ENCODE assay signal across 17 mouse cellular contexts in genomic region chr12:98800334-98800733, GRCm38 (mm10). TPM values are rescaled to one million over a fixed set of nuclear protein-coding genes. Genes with fewer than 3 reads are reported as not detected.
A peak's percentile ranks its signal among the peaks of the same experiment; 100 is the strongest.
DNase-seq lines count a peak whose midpoint lies in the region; ATAC-seq lines count a peak whose summit lies in the region.
"Had no signal": no experiment of that assay in that cellular context is flagged by ENCODE, and none has a peak within 500 bp of the region (broad histone marks: within the 10 kb centered on the region; RNA-seq: fewer than 3 reads in every experiment).

No protein-coding gene starts in this region.

- 86% methylated on average over 5 of the region's 5 CpGs for WGBS in forebrain, embryonic 14.5 days

- peaks cover 63% of the 10 kb centered on the region for H3K36me3 ChIP-seq in forebrain, embryonic 14.5 days (ENCODE audit: control insufficient read depth, insufficient read depth, low read length)

- no peaks in the 10 kb centered on the region for H3K9me3 ChIP-seq in forebrain, embryonic 14.5 days (replicated peaks; ENCODE audit: control insufficient read depth, low read length)
- H3K9me3 ChIP-seq: forebrain, embryonic 10.5 days; heart, embryonic 15.5 days; hindbrain, embryonic 12.5 days; limb, embryonic 13.5 days; neural tube, embryonic 13.5 days had no signal

- peak; percentile 42; the same call in 1 of the 2 replicates for ATAC-seq in megakaryocyte-erythroid progenitor cell, adult 5-6 weeks (replicated peaks; ENCODE audit: low FRiP score, low TSS enrichment, poor library complexity, severe bottlenecking)
- no peak for ATAC-seq in forebrain, embryonic 14.5 days
- ATAC-seq: lung, postnatal 0 days had no signal

- peak; percentile 10 for DNase-seq in CD4-positive, CD25-positive, alpha-beta regulatory T cell, adult 2 months (ENCODE audit: low read depth, low spot score)
- DNase-seq in T-cell, adult 2 months (ENCODE audit: low spot score) = peak; percentile 40
- DNase-seq in thymus, postnatal 25 days = peak; percentile 44
- DNase-seq in frontal cortex, postnatal 25 days (ENCODE audit: low spot score in 2 of 2) = no peak
- DNase-seq in kidney, postnatal 36 days = no peak
- DNase-seq in forebrain, embryonic 14.5 days (ENCODE audit: low spot score) = no peak
- DNase-seq: cerebellum, adult 9-11 months; gastrocnemius, postnatal 36 days had no signal

- no peaks in the 10 kb centered on the region for H3K4me1 ChIP-seq in forebrain, embryonic 14.5 days (ENCODE audit: control insufficient read depth, insufficient read depth, low read length)
- H3K4me1 ChIP-seq: forebrain, embryonic 10.5 days; heart, embryonic 15.5 days; hindbrain, embryonic 12.5 days; neural tube, embryonic 13.5 days had no signal

- H3K27ac ChIP-seq in forebrain, embryonic 14.5 days (ENCODE audit: low read depth, low read length) = no peak overlapping the region
- H3K27ac ChIP-seq: forebrain, embryonic 10.5 days; heart, embryonic 15.5 days; hindbrain, embryonic 12.5 days; layer of hippocampus, adult 2 months; limb, embryonic 13.5 days; liver, embryonic 14.5 days; neural tube, embryonic 13.5 days had no signal

- H3K9ac ChIP-seq in forebrain, embryonic 14.5 days (ENCODE audit: low read length) = no peak overlapping the region
- H3K9ac ChIP-seq: heart, embryonic 15.5 days; hindbrain, embryonic 12.5 days; limb, embryonic 13.5 days; liver, embryonic 14.5 days; neural tube, embryonic 13.5 days had no signal

- no peak overlapping the region for H3K4me2 ChIP-seq in forebrain, embryonic 14.5 days (ENCODE audit: low read length)
- H3K4me2 ChIP-seq: heart, embryonic 15.5 days; hindbrain, embryonic 12.5 days; limb, embryonic 13.5 days; neural tube, embryonic 13.5 days had no signal

- no peaks in the 10 kb centered on the region for H3K27me3 ChIP-seq in forebrain, embryonic 14.5 days (replicated peaks; ENCODE audit: control insufficient read depth, insufficient read depth, low read length)
- H3K27me3 ChIP-seq: heart, embryonic 15.5 days; hindbrain, embryonic 12.5 days; limb, embryonic 13.5 days; neural tube, embryonic 13.5 days had no signal

- H3K4me3 ChIP-seq in forebrain, embryonic 14.5 days (ENCODE audit: low read depth, low read length) = no peak overlapping the region
- H3K4me3 ChIP-seq: forebrain, embryonic 10.5 days; heart, embryonic 15.5 days; hindbrain, embryonic 12.5 days; layer of hippocampus, adult 2 months; limb, embryonic 13.5 days; neural tube, embryonic 13.5 days had no signal

RNA-seq across cellular contexts. Expression of gene Zc3h14, which starts 53.6 kb away (rescaled TPM):
- total RNA-seq in megakaryocyte-erythroid progenitor cell, adult 5-6 weeks (2014; fragmentation: Nextera tagmentation) = 186 and 193 TPM in 2 replicates
- total RNA-seq in megakaryocyte-erythroid progenitor cell, adult 5-6 weeks (2017) = 106 and 111 TPM in 2 replicates
- polyA plus RNA-seq in forebrain, embryonic 14.5 days (2014; fragmentation: Nextera tagmentation; extraction: Ambion mirVana) = 126 and 131 TPM in 2 replicates

Comparison
In these comparisons a context has a peak if more than half of its experiments do, and no peak if none do; other contexts are left out.
1. DNase-seq: peak in CD4-positive, CD25-positive, alpha-beta regulatory T cell, adult 2 months (single experiment), T-cell, adult 2 months (single experiment) and thymus, postnatal 25 days (single experiment); none in frontal cortex, postnatal 25 days (0 of 2), kidney, postnatal 36 days (0 of 2) and forebrain, embryonic 14.5 days (single experiment).